Mouse (Mus musculus) small intestine, adult 2 months (tissue): Measurements from ENCODE around the gene Bcl2.

Experiments used
- CTCF ChIP-seq: fragments of 200-500 bp; IDR thresholded peaks from 2 replicates; pipeline ENCODE4 v1.5.1; 2012; ENCODE audit warnings: low read depth, mild to moderate bottlenecking, control low read depth, inconsistent platforms, low read length, moderate library complexity, mixed read lengths; ENCODE audit not compliant: insufficient replicate concordance, insufficient read length; ENCODE audit errors: extremely low read depth
- POLR2A ChIP-seq: fragments of 200-500 bp; IDR thresholded peaks from 2 replicates; pipeline ENCODE4 v1.6.1; 2012; ENCODE audit warnings: low read depth, mild to moderate bottlenecking, control low read depth, inconsistent platforms, low read length, moderate library complexity

- TF ChIP-seq POLR2A (no peak), CTCF (no peak)
These were observed 161.2 kb downstream of the Bcl2 start for GRCm38 (mm10) chr1:106552856-106553255.
